Mouse (Mus musculus) layer of hippocampus, adult 18-20 months (tissue): Measurements from ENCODE around the gene Nrxn3. TPM values are rescaled to one million over a fixed set of nuclear protein-coding genes. Genes with fewer than 3 reads are reported as not detected.
A peak's percentile ranks its signal among the peaks of the same experiment; 100 is the strongest.

ENCODE experiments used
- DNase-seq, 2 experiments: peaks; one replicate each; pipeline ENCODE4 v3.0.0; 2022; ENCODE audit warnings: low spot score in 2 of 2
- total RNA-seq, 2 experiments: library from RNA; stranded (reverse); gene quantifications; 2 replicates each; pipeline ENCODE4 v1.2.3; 2021

Nrxn3 gene
- total RNA-seq, 2 experiments from 2014 or later: 175 to 204 TPM

DNA sequence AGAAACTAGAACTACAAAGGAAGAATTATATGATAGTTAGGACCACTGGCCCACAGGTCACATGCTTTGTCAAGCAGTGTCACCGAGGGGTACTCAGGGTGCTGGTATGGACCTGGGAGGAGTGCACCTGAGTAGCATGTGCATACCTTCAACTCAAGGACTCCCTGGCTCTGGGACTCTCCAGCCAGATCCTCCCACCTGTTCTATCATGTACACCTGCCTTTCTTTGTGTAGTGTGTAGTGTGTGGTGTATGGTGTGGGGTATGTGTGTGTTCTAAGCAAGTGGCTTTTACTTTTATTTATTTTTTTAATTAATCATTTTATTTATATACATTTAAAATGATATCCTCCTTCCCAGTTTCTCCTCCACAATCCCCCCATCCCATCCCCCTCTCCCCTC lies 86.3 kb downstream of the Nrxn3 start:
- DNase-seq: no peak

DNA sequence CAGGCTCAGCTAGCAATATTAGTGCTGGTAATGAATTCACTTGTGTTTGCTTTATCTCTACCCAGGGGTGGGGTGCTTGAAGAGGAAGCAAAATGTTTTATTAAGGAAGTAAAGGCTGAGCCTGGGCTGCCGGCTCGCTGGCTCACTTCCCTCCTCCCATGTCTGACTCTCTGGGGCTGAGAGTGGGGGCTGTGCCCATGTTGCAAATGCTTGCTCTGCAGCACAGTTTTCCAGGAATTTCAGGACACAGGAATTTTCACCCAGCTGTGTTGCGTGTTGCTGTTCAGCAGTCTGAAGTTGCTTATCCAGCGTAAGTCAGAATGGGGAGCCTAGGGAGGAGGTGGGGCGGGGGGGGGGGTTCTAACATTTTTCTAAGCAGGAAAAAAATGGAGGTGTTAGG lies 89.5 kb downstream of the Nrxn3 start:
- DNase-seq: no peak

DNA sequence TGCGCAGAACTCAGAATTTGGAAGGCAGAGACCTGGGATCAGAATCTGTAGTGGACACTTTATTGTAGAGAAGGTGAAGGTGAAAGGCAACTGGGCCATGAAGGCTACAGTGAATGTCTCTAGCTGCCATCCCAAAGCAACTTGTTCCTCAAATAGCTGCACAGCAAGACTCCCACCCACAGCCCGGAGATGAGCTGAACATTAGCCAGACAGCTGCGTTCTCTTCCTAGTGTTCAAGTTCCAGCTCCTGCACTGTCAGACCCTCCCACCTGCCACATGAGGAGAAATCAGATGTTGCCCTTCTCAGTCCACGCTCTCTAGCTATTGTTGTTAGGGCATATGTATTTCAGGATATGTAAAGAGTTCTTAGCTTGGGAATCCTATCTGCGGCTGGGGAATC lies 94.2 kb downstream of the Nrxn3 start:
- peak in 1 of 2 experiments; percentile 27 for DNase-seq

DNA sequence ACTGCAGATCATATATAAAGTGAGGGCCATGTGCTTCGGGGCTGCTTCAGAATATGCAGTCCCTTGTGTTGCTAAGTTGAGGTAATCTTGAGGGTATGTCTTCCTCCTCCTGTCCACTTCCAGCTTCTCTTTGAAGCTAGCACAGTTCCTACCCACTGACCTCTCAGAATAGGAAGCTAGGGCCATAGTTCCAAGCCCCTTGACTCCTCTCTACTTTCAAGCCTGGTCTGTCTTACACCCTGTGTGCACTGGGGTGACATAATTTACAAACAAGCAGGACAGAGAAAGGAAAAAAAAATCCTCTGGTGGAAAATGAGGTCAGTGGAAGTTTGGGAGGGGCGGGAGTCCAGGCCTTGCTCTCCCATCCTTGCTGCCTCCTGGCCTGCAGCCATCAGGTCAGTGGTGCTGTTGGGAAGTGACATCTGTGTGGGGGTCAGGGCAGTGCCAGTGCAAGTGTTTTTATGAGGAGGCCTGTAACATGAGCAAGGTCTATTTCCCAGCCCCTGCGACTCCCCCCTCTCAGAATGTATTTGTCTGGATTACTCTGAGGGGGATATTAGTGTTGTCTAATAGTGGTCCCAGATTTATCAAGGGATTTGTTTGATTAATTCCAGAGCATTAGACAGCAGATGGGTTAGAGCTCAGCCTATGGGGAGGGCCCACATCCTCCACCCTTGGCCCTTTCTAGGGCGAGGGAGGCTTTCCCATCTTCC lies 96.1 kb downstream of the Nrxn3 start:
- DNase-seq: no peak

DNA sequence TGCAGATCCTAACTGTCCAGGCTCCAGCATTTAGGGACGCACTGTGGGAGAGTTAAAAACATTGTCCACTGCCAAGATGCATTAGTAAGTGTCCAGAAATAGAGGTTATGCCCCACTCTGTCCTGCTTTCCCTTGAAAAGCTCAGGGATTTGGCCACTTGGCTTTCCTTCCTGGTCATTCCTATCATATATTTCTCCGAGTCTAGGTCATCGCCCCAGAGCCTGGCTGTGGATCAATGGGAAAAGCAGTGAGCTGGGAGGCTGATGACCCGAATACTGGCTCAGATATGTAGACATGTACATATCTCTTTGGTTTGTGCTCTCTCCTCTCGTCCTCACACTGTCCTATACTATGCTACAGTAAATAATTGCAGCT lies 96.6 kb downstream of the Nrxn3 start:
- DNase-seq: no peak

DNA sequence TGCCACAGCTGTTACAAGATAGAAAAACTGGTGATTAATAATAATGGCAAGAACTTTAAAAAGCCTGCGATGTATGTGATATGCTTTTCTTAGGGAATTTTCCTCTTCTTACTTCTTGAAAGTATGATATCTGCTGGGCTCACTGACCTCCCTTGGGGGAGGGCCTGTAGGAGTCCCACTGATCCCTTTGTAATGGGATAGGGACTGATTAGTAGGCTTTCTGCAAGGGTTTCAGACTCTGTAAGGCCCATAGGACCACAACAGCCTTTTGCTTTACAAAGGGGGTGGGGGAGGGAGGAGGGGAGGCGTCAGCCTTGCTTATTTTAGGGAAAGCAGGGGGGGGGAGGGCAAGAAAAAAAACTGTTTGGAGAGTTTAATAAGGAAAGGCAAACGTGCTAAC lies 97.5 kb downstream of the Nrxn3 start:
- no peak for DNase-seq

DNA sequence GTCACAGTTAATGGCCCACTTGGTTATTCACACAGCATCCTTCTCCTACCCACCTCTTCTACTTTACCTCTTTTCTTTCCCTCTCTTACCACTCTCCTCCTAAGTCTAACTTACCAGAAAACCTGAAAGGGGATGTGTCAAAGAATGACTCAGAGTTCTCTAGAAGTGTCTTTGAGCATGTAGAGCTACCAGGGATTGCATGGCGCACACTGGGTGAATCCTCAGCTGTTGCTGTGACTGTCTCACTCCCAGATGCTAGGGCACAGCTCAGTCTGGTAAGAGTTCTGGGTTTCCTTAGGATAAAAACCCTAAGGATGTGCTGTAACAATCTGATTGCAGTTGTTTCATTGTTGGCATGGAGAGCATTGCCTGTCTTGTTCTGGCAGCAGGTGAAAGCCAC lies 108.2 kb downstream of the Nrxn3 start:
- no peak for DNase-seq

DNA sequence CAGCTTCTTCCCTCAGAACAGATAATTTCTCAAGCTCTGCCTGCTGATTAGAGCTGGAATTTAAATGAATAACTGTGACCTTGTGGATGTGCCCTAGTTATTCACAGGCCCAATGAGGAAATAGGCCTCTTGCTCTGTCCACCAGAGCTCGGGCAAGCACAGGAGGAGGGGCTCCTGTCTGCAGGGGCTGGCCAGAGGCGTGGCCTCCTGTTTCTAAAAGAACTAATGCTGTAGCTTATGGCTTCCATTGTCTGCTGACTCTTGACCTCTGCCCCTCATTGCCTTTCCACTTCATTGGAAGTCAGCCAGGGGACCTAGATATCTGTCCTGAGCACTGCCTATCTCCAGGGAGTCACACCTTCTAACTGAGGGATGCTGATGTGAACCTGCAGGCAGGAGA lies 113.1 kb downstream of the Nrxn3 start:
- DNase-seq: no peak

DNA sequence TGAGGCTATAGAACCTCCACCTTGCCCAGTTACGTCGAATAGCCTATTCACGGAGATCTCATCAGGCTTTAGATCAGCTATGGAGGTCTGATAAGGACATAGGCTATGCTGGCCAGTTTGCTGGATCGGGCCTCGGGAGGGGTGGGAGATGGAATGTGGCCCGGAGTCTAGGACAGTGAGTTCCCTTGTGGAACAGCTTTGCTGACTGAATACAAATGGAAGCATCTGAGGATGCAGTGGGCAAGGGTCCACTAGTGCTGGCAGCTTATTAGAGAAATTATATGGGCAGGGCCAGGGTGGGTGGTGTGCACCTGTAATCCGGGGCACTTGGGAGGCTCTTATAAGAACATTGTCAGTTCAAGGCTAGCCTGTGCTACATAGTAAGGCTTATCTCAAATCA lies 117.0 kb downstream of the Nrxn3 start:
- no peak for DNase-seq

DNA sequence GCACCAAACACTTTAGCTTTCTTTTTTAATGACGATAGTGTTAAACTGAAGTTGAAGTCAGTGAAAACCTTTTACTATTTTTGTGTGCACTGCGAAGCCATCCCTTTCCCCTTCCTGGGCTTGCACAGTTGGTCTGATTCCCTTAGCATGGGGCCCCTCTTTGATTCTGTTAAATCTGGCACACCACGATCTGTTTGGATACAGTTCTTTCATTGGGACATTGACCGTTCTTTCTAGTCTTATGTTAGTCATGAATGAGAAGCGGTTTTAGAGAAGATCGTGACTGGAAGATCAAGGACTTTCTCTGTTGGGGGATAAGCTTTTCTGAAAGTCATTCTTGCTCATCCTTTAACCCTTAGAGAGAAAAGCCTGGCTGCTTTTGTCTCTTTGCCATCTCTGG lies 118.7 kb downstream of the Nrxn3 start:
- no peak for DNase-seq

DNA sequence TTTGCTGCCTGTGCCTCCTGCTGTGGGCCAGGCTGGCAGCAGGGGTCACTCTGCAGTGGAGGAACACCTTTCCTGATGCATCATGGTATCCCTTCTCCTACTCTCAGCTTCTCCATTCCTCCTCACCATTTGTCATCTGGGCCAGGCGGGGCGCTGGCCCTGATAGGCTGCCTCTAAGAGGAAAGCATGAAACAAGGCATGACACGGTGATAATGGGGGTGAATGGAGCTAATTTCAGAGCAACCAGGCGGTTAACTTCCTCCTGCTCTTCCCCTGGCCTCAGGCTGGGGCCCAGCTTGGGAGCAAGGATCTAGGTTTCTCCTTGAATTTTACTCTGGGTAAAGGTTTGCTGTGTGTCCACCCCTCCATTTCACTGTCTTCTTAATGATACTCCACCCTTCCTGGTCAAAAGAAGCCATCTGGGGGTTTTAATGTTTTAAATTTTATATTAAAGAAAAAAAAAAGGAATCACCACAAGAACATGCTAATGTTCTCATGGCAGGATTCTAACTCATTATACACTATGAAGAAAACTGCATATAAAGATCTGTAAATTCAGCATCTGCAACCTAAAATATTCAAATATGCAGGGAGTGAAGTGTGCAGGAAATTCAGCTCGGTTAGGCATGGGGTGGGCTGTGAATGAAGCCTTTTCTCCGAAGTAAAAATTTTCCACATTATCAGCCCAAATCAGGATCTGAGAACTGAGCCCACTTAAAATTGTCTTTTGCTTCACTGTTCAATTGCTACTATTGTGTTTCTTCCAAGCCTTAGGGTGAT lies 127.9 kb downstream of the Nrxn3 start:
- no peak for DNase-seq

DNA sequence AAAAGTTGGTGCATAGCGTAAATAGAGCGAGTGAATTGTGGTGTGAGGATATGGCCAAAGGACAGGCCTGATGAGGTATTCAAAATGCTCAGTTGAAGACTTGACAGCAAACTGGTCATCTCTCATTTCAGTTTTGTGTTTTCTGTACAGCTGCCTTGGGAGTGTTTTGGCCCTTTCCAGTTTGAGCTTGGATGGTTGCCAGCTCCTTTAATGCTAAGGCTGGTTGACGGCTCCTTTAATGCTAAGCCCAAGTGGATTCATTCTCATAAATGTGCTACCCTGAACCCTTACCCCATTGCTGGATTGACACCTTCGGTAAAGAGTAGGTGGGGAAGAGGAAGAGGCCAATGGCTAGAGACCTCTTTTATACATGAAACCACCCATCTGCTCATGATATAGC lies 131.4 kb downstream of the Nrxn3 start:
- DNase-seq: no peak

DNA sequence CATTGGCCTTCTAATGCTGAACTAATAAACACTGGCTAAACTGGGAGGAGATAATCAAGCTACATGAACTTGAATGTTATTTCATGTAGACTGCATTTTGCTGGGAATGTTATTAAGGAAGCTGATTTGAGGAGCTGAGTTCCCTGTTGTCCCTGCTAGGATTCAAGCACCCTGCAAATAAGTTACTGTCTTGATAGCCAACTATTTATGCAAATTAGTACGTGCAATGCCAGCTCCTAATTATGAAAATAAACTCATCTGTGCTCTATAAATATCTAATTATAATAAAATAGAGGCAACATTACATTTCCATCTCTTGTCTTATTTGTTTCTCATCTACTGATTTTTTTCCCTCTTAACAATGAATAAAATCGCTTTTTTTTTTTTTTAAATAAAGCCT lies 135.0 kb downstream of the Nrxn3 start:
- DNase-seq: no peak

DNA sequence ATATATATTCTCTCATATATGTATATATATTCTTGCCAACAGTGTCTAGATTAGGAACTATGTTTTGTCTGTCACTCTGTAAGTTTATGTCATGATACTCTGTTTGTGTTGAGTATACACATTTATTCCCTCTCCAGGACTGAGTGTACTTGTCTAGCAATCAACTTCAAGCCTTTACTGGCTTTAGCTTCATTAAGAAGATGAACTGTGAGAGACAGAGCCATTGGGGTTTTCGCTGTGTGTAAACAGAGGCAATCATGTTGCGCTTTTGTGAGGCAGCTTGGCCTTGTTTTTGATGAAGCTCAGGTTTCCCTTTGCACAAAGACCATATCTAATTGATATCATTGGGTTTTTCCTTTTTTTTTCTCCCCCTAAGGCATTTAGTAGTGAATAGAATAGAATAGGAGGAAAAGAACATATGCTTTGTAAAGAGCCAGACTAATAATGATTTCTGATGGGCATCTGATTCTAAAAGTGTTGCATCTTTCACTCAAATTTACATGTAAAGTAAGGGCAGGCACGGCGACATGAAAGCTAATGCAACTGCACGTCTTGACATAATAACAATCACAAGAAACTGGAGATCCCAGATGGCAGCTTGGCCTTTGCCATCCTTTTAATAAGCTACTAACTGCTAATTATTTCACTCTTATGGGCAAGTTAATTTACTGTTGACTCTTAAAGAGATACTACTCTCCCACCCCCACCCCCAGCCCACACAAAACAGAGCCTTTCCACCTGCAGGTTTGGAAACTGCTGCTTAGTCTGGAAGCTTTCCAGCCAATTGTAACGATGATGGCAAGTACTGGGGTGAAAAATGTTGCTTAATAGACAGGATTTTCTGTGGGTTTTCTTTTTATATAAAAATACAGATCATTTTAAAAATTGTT lies 137.0 kb downstream of the Nrxn3 start:
- DNase-seq: peak in 1 of 2 experiments; percentile 23

DNA sequence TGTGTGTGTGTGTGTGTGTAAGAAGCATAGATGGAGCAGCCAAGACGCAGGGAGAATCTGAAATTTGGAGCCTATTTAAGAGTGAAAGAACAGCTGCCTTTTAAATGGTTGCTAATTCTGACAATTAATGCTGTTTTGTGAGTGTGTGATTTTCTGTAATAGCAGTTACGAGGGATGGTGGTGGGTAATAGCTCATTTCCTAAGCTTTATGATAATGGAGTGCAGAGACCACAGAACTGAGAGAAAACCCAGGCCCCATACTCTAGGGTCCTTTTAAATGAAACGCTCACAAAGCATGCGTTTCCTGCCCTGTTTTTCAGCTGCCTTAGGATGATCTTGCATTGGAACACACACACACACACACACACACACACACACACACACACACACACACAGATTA lies 137.7 kb downstream of the Nrxn3 start:
- DNase-seq: no peak

DNA sequence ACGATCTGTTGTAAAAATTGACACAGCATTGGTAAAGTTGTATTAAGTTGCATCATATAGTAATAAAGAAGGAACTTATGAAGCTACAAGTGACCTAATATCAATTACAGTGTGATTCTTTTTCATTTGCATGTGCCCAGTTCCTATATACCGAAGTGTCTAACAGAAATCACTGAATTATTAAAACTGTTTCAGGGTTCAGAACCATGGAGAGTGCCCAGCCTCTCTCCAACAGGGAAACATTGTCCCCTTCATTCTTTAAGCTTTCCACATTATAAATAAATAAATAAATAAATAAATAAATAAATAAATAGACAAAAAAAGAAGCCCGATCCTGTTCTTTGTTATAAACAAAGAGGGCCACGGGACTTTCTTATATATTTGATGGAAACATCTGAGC lies 140.4 kb downstream of the Nrxn3 start:
- no peak for DNase-seq

DNA sequence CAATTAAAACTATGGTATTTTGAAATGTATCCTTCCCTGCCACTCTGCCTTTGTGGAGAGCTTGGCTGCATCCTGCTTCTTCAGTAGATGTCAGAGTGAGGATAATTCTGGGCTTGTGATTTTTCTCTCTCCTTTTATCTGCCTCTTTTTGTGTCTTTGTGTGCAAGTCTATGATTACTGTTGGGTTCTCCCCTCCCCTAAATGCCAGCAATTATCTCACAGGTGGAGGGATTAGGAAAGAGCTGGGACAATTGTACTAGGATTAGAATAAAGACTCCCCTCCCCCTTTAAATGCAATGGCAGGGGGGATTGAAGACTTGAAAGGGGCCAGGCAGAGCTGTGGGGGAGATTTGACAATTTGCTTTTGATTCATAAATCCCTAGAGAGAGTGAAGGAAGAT lies 145.6 kb downstream of the Nrxn3 start:
- DNase-seq: no peak

DNA sequence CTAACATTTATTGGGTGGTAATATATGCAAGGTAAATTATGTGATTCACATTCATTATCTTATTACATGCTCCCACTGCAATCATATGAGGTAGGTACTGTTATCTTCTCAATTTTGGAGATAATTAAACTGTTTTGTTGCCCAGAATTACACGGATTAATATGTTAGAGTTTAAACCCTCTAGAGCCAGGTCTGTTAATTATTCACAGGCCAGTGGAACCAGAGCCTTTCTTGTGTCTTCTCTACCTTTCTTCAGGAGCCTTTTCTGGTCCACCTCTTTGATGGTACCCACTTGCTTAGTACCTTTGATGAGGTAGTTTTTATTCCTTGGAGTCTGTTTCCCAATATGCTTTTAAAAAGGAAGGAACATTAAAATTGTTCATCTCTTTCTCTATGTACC lies 174.7 kb downstream of the Nrxn3 start:
- DNase-seq: no peak

DNA sequence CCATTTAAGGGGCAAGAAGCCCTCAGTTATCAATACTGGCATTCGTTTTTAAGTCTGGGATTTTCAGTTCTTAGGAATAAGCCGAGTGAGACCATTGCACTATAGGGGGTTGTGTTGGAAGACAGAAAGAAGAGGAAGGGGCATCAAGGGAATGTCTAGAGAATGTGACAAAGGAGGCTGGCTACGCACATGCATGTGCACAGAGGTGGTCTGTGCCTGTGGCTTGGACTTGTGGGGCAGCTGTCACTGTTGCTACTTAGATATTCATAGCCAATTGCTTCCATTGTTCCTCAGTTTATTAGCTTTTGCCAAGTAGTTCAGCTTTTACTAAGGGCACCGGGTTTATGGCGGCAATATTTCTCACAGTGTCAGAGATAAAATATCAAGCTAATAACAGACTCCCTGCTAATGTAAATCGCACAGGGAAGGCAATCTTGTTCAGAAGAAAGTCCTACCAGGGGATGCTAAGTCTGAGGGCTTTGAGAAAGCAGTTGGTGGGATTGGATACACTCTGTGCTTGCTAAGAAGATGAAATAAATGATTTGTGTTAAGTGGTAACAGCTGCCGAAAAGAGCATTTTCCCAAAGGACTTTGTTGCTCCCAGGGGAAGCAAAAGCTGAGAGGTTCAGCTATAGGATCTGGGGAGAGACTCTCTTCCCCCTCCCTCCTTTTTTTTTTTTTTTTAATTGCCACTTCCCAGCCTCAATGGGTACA lies 177.5 kb downstream of the Nrxn3 start:
- DNase-seq: no peak

DNA sequence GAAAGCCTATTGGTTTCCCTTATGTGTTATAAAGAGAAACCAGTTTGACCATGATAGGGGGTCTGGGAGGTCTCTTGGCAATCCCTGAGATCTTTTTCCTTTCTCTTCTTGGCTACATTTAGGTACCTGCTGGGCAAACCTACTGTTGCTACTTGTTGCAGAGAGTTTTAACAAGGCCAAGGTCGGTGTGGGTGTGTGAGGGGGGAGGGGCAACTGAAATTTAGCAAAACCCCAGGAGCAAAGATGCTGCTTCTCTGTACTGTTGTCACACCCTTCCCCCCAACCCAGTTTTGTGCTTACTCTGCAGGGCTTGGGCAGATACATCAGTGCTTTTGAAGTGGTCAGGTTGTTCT lies 178.0 kb downstream of the Nrxn3 start:
- DNase-seq: no peak

DNA sequence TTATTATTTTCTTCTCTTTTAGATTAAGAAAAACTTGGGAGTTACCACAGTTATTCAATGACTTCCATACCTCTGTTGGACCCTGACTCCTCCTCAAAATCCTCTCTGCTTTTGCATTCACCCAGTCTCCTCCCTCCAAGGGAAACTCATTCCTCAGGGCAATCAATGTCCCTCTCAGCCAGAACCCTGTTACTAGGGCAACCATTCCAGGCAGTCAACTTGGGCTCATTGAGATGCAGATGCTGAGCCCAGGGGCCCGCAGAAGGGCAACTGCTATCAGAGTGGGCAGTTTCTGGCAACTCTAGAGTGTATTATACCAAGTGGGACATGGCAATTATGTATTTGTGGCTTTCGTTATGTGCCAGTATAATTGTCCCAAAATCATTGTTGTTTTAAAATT lies 188.1 kb downstream of the Nrxn3 start:
- peak; percentile 11 to 18 for DNase-seq
